9 mouse cellular contexts compared by ENCODE assay signal in the genomic region with DNA sequence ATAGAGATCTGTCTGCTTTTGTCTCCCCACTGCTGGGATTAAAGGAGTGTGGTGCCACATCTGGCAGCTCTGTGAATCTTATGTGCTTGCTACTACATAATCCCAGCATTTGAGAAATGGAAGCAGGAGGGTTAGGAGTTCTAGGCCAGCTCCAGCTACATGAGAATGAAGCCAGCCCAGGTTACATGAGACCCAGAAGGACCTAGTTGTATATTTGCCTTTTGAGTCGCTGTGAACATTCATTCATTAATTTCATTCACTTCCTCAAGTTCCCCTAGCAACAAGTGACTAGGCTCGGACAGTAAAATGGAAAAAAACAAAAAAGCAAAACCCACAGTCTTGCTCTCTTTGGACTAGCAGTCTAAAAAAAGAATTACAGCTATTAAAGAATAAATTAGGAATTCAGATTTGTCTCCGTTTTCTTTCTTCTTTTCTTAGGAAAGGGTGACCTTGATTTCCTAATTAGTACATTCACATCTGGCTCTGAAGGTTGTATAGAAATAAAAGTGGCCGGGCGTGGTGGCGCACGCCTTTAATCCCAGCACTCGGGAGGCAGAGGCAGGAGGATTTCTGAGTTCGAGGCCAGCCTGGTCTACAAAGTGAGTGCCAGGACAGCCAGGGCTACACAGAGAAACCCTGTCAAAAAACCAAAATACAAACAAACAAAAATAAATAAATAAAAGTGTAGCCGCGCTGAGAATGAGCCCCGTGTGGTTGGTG. TPM values are rescaled to one million over a fixed set of nuclear protein-coding genes. Genes with fewer than 3 reads are reported as not detected.
DNase-seq lines count a peak whose midpoint lies in the region; ATAC-seq and TF ChIP-seq lines count a peak whose summit lies in the region.
"Had no signal": no experiment of that assay in that cellular context is flagged by ENCODE, and none has a peak within 500 bp of the region (broad histone marks: within the 10 kb centered on the region; RNA-seq: fewer than 3 reads in every experiment).

No protein-coding gene starts in this region.

- H3K9ac ChIP-seq in liver, adult 2 months (ENCODE audit: low read depth, low read length): no peak overlapping the region
- no peak overlapping the region for H3K9ac ChIP-seq in intestine, embryonic 15.5 days
- H3K9ac ChIP-seq in neural tube, embryonic 15.5 days (replicated peaks): no peak overlapping the region

- H3K36me3 ChIP-seq in liver, adult 2 months (ENCODE audit: control insufficient read depth, insufficient read depth, low read length): no peaks in the 10 kb centered on the region
- H3K36me3 ChIP-seq in embryonic facial prominence, embryonic 10.5 days (replicated peaks): peaks cover 23% of the 10 kb centered on the region
- H3K36me3 ChIP-seq in intestine, embryonic 15.5 days: peaks cover 7% of the 10 kb centered on the region; the same call in 1 of the 2 replicates
- H3K36me3 ChIP-seq in neural tube, embryonic 15.5 days: no peaks in the 10 kb centered on the region

- no peak for DNase-seq in liver, adult 2 months (ENCODE audit: extremely low read depth, low read depth, low spot score)
- DNase-seq in liver: no peak
- DNase-seq in embryonic facial prominence, embryonic 10.5 days (ENCODE audit: low spot score): no peak
- DNase-seq in adrenal gland, postnatal 25 days: no peak
- no peak for DNase-seq in left cerebral cortex, adult 9 months (ENCODE audit: low spot score in 2 of 2)
- no peak for DNase-seq in right cerebral cortex, postnatal 36 days (ENCODE audit: low spot score in 2 of 2)

- peak overlapping the region; percentile 41 for H3K4me2 ChIP-seq in intestine, embryonic 15.5 days (replicated peaks)
- peak overlapping the region; percentile 62 for H3K4me2 ChIP-seq in neural tube, embryonic 15.5 days

- peak overlapping the region; percentile 3; the same call in 1 of the 2 replicates for H3K4me3 ChIP-seq in liver, adult 2 months (ENCODE audit: insufficient read depth, low read depth, low read length)
- peak overlapping the region; percentile 67 for H3K4me3 ChIP-seq in embryonic facial prominence, embryonic 10.5 days
- peak overlapping the region; percentile 20; the same call in 1 of the 2 replicates for H3K4me3 ChIP-seq in intestine, embryonic 15.5 days (replicated peaks)
- H3K4me3 ChIP-seq in neural tube, embryonic 15.5 days (replicated peaks): peak overlapping the region; percentile 56

- no peak for ATAC-seq in intestine, embryonic 15.5 days
- ATAC-seq in neural tube, embryonic 15.5 days (ENCODE audit: low FRiP score): no peak

- H3K27me3 ChIP-seq in liver, adult 2 months (ENCODE audit: control insufficient read depth, insufficient read depth, low read length): no peaks in the 10 kb centered on the region
- no peaks in the 10 kb centered on the region for H3K27me3 ChIP-seq in embryonic facial prominence, embryonic 10.5 days (replicated peaks; ENCODE audit: low read depth, poor library complexity, severe bottlenecking)
- H3K27me3 ChIP-seq in intestine, embryonic 15.5 days (replicated peaks): no peaks in the 10 kb centered on the region
- no peaks in the 10 kb centered on the region for H3K27me3 ChIP-seq in neural tube, embryonic 15.5 days (replicated peaks)

- TF ChIP-seq POLR2A in liver, adult 2 months (IDR thresholded peaks at IDR 0.05; ENCODE audit: extremely low read depth, insufficient read depth, low read length): no peak

- TF ChIP-seq CTCF in liver, adult 2 months (IDR thresholded peaks at IDR 0.05; ENCODE audit: low read depth, low read length): no peak

- H3K4me1 ChIP-seq in liver, adult 2 months (ENCODE audit: control insufficient read depth, insufficient read depth, low read length): peaks cover 5% of the 10 kb centered on the region
- peaks cover 27% of the 10 kb centered on the region for H3K4me1 ChIP-seq in embryonic facial prominence, embryonic 10.5 days
- H3K4me1 ChIP-seq in intestine, embryonic 15.5 days (replicated peaks): peaks cover 14% of the 10 kb centered on the region
- H3K4me1 ChIP-seq in neural tube, embryonic 15.5 days: peaks cover 15% of the 10 kb centered on the region

- no peaks in the 10 kb centered on the region for H3K79me2 ChIP-seq in liver, adult 2 months (ENCODE audit: control insufficient read depth, insufficient read depth, low read length)

- WGBS in liver, adult 2 months: 46% methylated on average over 12 of the region's 12 CpGs
- WGBS in embryonic facial prominence, embryonic 10.5 days: 49% methylated on average over 12 of the region's 12 CpGs
- 42% methylated on average over 12 of the region's 12 CpGs for WGBS in intestine, embryonic 15.5 days
- WGBS in neural tube, embryonic 15.5 days: 37% methylated on average over 12 of the region's 12 CpGs

- H3K9me3 ChIP-seq in embryonic facial prominence, embryonic 10.5 days: no peaks in the 10 kb centered on the region
- no peaks in the 10 kb centered on the region for H3K9me3 ChIP-seq in intestine, embryonic 15.5 days
- H3K9me3 ChIP-seq in neural tube, embryonic 15.5 days (replicated peaks): no peaks in the 10 kb centered on the region

- no peak overlapping the region for H3K27ac ChIP-seq in liver, adult 2 months (replicated peaks; ENCODE audit: insufficient read depth, low read depth, low read length)
- peak overlapping the region; percentile 86; the same call in 1 of the 2 replicates for H3K27ac ChIP-seq in embryonic facial prominence, embryonic 10.5 days (replicated peaks)
- H3K27ac ChIP-seq in intestine, embryonic 15.5 days: peak overlapping the region; percentile 63
- H3K27ac ChIP-seq in neural tube, embryonic 15.5 days (replicated peaks): peak overlapping the region; percentile 88

RNA-seq across cellular contexts. Expression of a gene that starts 0.4 kb away (rescaled TPM):
- 190 and 221 TPM in 2 replicates for total RNA-seq in liver, adult 2 months (2014; rRNA removed)
- polyA plus RNA-seq in liver, adult 2 months (2012; rRNA removed): 260 and 344 TPM in 2 replicates
- 45.2 and 46.6 TPM in 2 replicates for polyA plus RNA-seq in embryonic facial prominence, embryonic 10.5 days (2016; fragmentation: Nextera tagmentation; extraction: Ambion mirVana)
- polyA plus RNA-seq in intestine, embryonic 15.5 days (2015; fragmentation: Nextera tagmentation; extraction: Ambion mirVana): 98.8 and 102 TPM in 2 replicates
- 88.9 and 89.8 TPM in 2 replicates for polyA plus RNA-seq in neural tube, embryonic 15.5 days (2015; fragmentation: Nextera tagmentation; extraction: Ambion mirVana)
- total RNA-seq in adrenal gland, postnatal 25 days (2021): 54.6 and 58.2 TPM in 2 replicates

RNA-seq across cellular contexts. Expression of a gene that starts 7.2 kb away (rescaled TPM):
- 0.74 and 0.94 TPM in 2 replicates for total RNA-seq in liver, adult 2 months (2014; rRNA removed)
- 0.81 and 1.4 TPM in 2 replicates for polyA plus RNA-seq in liver, adult 2 months (2012; rRNA removed)
- polyA plus RNA-seq in embryonic facial prominence, embryonic 10.5 days (2016; fragmentation: Nextera tagmentation; extraction: Ambion mirVana): 44.1 and 48.2 TPM in 2 replicates
- polyA plus RNA-seq in intestine, embryonic 15.5 days (2015; fragmentation: Nextera tagmentation; extraction: Ambion mirVana): 45.2 and 48.6 TPM in 2 replicates
- polyA plus RNA-seq in neural tube, embryonic 15.5 days (2015; fragmentation: Nextera tagmentation; extraction: Ambion mirVana): 5.9 and 15.4 TPM in 2 replicates
- 4.6 and 7.4 TPM in 2 replicates for total RNA-seq in adrenal gland, postnatal 25 days (2021)

RNA-seq across cellular contexts. Expression of a gene that starts 8.7 kb away (rescaled TPM):
- total RNA-seq in liver, adult 2 months (2014; rRNA removed): not detected in 2 replicates
- 0.13 and 0.51 TPM in 2 replicates for polyA plus RNA-seq in liver, adult 2 months (2012; rRNA removed)
- polyA plus RNA-seq in embryonic facial prominence, embryonic 10.5 days (2016; fragmentation: Nextera tagmentation; extraction: Ambion mirVana): not detected in 2 replicates
- not detected in 2 replicates for polyA plus RNA-seq in intestine, embryonic 15.5 days (2015; fragmentation: Nextera tagmentation; extraction: Ambion mirVana)
- polyA plus RNA-seq in neural tube, embryonic 15.5 days (2015; fragmentation: Nextera tagmentation; extraction: Ambion mirVana): 1.9 TPM in 1 of 2 replicates, not detected in the other
- 0.24 TPM in 1 of 2 replicates, not detected in the other for total RNA-seq in adrenal gland, postnatal 25 days (2021)
- polyA plus RNA-seq: cortical plate, adult 2 months had no signal

RNA-seq across cellular contexts. Expression of a gene that starts 14.5 kb away (rescaled TPM):
- total RNA-seq in liver, adult 2 months (2014; rRNA removed): 0.20 and 0.28 TPM in 2 replicates
- 0.14 and 0.20 TPM in 2 replicates for polyA plus RNA-seq in liver, adult 2 months (2012; rRNA removed)
- 0.96 and 1.0 TPM in 2 replicates for polyA plus RNA-seq in embryonic facial prominence, embryonic 10.5 days (2016; fragmentation: Nextera tagmentation; extraction: Ambion mirVana)
- 18.0 and 30.0 TPM in 2 replicates for polyA plus RNA-seq in intestine, embryonic 15.5 days (2015; fragmentation: Nextera tagmentation; extraction: Ambion mirVana)
- 0.17 and 1.3 TPM in 2 replicates for polyA plus RNA-seq in neural tube, embryonic 15.5 days (2015; fragmentation: Nextera tagmentation; extraction: Ambion mirVana)
- total RNA-seq in adrenal gland, postnatal 25 days (2021): 0.61 TPM in 1 of 2 replicates, not detected in the other

RNA-seq across cellular contexts. Expression of a gene that starts 31.3 kb away (rescaled TPM):
- total RNA-seq in liver, adult 2 months (2014; rRNA removed): 1.8 and 8.4 TPM in 2 replicates
- 3.8 TPM in 2 replicates for polyA plus RNA-seq in liver, adult 2 months (2012; rRNA removed)
- polyA plus RNA-seq in embryonic facial prominence, embryonic 10.5 days (2016; fragmentation: Nextera tagmentation; extraction: Ambion mirVana): 59.4 and 61.1 TPM in 2 replicates
- 510 and 514 TPM in 2 replicates for polyA plus RNA-seq in intestine, embryonic 15.5 days (2015; fragmentation: Nextera tagmentation; extraction: Ambion mirVana)
- 51.4 and 85.4 TPM in 2 replicates for polyA plus RNA-seq in neural tube, embryonic 15.5 days (2015; fragmentation: Nextera tagmentation; extraction: Ambion mirVana)
- 98.8 and 110 TPM in 2 replicates for total RNA-seq in adrenal gland, postnatal 25 days (2021)

Comparison
In these comparisons a context has a peak if more than half of its experiments do, and no peak if none do; other contexts are left out.
1. H3K4me3 ChIP-seq: peak in every context shown above with its lines; median percentile 67 in embryonic facial prominence, embryonic 10.5 days; 56 in neural tube, embryonic 15.5 days; 20 in intestine, embryonic 15.5 days; 3 in liver, adult 2 months.